Mouse (Mus musculus) liver, embryonic 14.5 days (tissue): Measurements from ENCODE around the gene Trim32. TPM values are rescaled to one million over a fixed set of nuclear protein-coding genes. Genes with fewer than 3 reads are reported as not detected.

ENCODE experiments used
- ATAC-seq: fragments of 200-750 bp; cut with Nextera tagmentation; 2 replicates; pipeline ENCODE4 v1.8.0; 2017; ENCODE audit warnings: moderate number of reproducible peaks, mild to moderate bottlenecking, moderate library complexity; ENCODE audit not compliant: insufficient read depth
- DNase-seq, 3 experiments: peaks; one replicate each; pipeline ENCODE4 v3.0.0-alpha.2; 2012 to 2013; ENCODE audit warnings: low read depth in 3 of 3, low spot score in 3 of 3
- H3K27ac ChIP-seq: fragments of 300-500 bp; sonication (generic); 2 replicates; pipeline ENCODE4 v1.5.1; 2014; ENCODE audit warnings: moderate library complexity, mild to moderate bottlenecking, control low read depth, inconsistent platforms
- H3K27me3 ChIP-seq: fragments of 300-500 bp; sonication (generic); 2 replicates; pipeline ENCODE4 v1.6.1; 2014; ENCODE audit warnings: mild to moderate bottlenecking, low read length, moderate library complexity; ENCODE audit not compliant: control insufficient read depth, insufficient read depth
- H3K36me3 ChIP-seq: fragments of 300-500 bp; sonication (generic); replicated peaks from 2 replicates; pipeline ENCODE4 v1.6.1; 2014; ENCODE audit warnings: low read depth; ENCODE audit not compliant: control insufficient read depth, insufficient read depth
- H3K4me1 ChIP-seq, 2 experiments: fragments of 200-500 bp in 1 of 2; fragments of 300-500 bp in 1 of 2; sonication (generic) in 1 of 2; replicated peaks; 2 replicates each; pipeline ENCODE4 v1.6.1; 2012 to 2014; ENCODE audit warnings: antibody characterized with exemption in 1 of 2, inconsistent platforms in 1 of 2, low read length in 1 of 2; ENCODE audit not compliant: control insufficient read depth in 2 of 2, insufficient read depth in 2 of 2
- H3K4me2 ChIP-seq: fragments of 300-500 bp; sonication (generic); 2 replicates; pipeline ENCODE4 v1.6.1; 2014; ENCODE audit warnings: low read depth, mild to moderate bottlenecking, control low read depth, moderate library complexity
- H3K4me3 ChIP-seq, 2 experiments: fragments of 200-500 bp in 1 of 2; fragments of 300-500 bp in 1 of 2; sonication (generic) in 1 of 2; 2 replicates each; pipeline ENCODE4 v1.5.1; 2012 to 2014; ENCODE audit warnings: low read depth in 2 of 2, low read length in 2 of 2, mild to moderate bottlenecking in 2 of 2, control low read depth in 1 of 2, inconsistent platforms in 1 of 2, moderate library complexity in 1 of 2; ENCODE audit not compliant: insufficient read depth in 1 of 2
- H3K9ac ChIP-seq: fragments of 300-500 bp; sonication (generic); replicated peaks from 2 replicates; pipeline ENCODE4 v1.6.1; 2014; ENCODE audit warnings: mild to moderate bottlenecking, control low read depth, moderate library complexity
- H3K9me3 ChIP-seq: fragments of 300-500 bp; sonication (generic); 2 replicates; pipeline ENCODE4 v1.6.1; 2016; ENCODE audit warnings: low read length, mixed read lengths; ENCODE audit not compliant: control insufficient read depth
- CTCF ChIP-seq: IDR thresholded peaks from 2 replicates; pipeline ENCODE4 v1.5.1; 2016; ENCODE audit warnings: antibody characterized with exemption, low read depth, control low read depth
- EP300 ChIP-seq: IDR thresholded peaks from 2 replicates; pipeline ENCODE4 v1.6.1; 2016; ENCODE audit warnings: antibody characterized with exemption, low read depth
- WGBS: fragments of 180-500 bp; shearing (Covaris S2); extraction: QIAGEN DNeasy Blood & Tissue Kit; methylation state at CpG from one replicate; pipeline ENCODE4 v1.1.7; 2014; ENCODE audit not compliant: insufficient replicate concordance; 5-methylcytosine and 5-hydroxymethylcytosine counted together
- polyA plus RNA-seq, 2 experiments: library from polyadenylated mRNA; depleted of rRNA in 1 of 2; stranded (reverse) in 1 of 2; unstranded in 1 of 2; fragments of >200 nt; fragmentation: Nextera tagmentation in 1 of 2; extraction: Ambion mirVana in 1 of 2; gene quantifications; 2 replicates each; pipeline versions ENCODE4 v1.2.1 to v1.2.3; 2012 to 2014

The Trim32 gene
- 2.9 and 3.2 TPM in 2 replicates for polyA plus RNA-seq (2012; rRNA removed)
- 4.8 and 6.3 TPM in 2 replicates for polyA plus RNA-seq (2014; fragmentation: Nextera tagmentation; extraction: Ambion mirVana)

DNA sequence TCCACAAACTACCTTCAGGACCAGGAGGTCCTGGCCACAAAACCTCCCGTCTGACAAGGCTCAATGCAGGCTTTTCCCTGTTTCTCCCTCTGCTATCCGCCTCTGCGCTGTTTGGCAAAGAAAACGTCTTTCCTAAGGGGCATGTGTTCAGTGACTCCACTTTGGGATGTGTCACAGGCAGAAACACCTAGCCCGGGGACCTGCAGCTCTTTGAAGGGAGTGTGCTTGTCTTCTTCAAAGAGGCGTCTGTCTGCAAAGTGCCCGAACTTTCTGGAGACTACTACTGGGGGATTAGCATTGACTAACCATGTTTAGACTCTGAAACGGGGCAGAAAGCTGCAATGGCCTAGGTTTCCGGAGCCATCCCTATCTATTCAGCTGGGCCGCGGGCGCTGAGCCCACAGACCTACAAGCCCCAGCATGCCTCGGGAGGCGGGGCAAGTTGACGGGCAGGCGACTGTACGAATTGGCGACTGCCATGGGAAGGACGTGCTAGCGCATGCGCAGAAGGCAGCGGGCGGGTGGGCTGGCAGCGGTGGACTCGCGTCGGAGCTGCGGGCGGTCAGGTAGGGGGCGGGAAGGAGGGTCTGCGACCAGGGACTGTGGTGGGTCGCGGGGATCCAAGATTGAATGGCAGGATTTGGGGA, at the start of gene Trim32:
Gene Trim32, plus strand, starts transcription at position 483 of the 647 bp plus-strand sequence.
- Histone ChIP-seq H3K36me3 (no peaks in the 10 kb centered on the region), H3K27ac (no peak within 1 kb of the TSS), H3K9ac (peak within 1 kb of the TSS; percentile 63), H3K4me2 (peak within 1 kb of the TSS; percentile 71), H3K4me3 (peak within 1 kb of the TSS; percentile 70 to 72), H3K9me3 (no peaks in the 10 kb centered on the region), H3K4me1 (peaks cover 3 to 20% of the 10 kb centered on the region in 2 experiments; a peak in 3 of 4 replicates), H3K27me3 (no peaks in the 10 kb centered on the region)
- TF ChIP-seq EP300: no peak
- TF ChIP-seq CTCF: no peak
- ATAC-seq (peak; percentile 90), DNase-seq (peak; percentile 75 to 80 (median 79))
- 5% methylated on average over 33 of the region's 33 CpGs for WGBS

- Histone ChIP-seq H3K27ac (no peak overlapping the region), H3K4me2 (no peak overlapping the region), H3K9me3 (no peaks in the 10 kb centered on the region), H3K4me3 (no peak overlapping the region), H3K36me3 (no peaks in the 10 kb centered on the region), H3K27me3 (no peaks in the 10 kb centered on the region), H3K9ac (no peak overlapping the region), H3K4me1 (no peaks in the 10 kb centered on the region)
- DNase-seq (no peak), ATAC-seq (no peak)
- no peak for TF ChIP-seq EP300
- TF ChIP-seq CTCF: no peak
- WGBS: 46% methylated on average over 4 of the region's 4 CpGs
These were observed 39.3 kb upstream of the Trim32 start for GRCm38 (mm10) chr4:65565493-65565892.

- Histone ChIP-seq H3K27ac (no peak overlapping the region), H3K9me3 (no peaks in the 10 kb centered on the region), H3K4me3 (no peak overlapping the region), H3K4me1 (no peaks in the 10 kb centered on the region), H3K36me3 (no peaks in the 10 kb centered on the region), H3K27me3 (no peaks in the 10 kb centered on the region), H3K4me2 (no peak overlapping the region), H3K9ac (no peak overlapping the region)
- no peak for DNase-seq
- 31% methylated on average over 1 of the region's 1 CpGs for WGBS
- ATAC-seq: no peak
- TF ChIP-seq CTCF (no peak), EP300 (no peak)
These were observed 24.5 kb upstream of the Trim32 start for GRCm38 (mm10) chr4:65580254-65580653.

DNA sequence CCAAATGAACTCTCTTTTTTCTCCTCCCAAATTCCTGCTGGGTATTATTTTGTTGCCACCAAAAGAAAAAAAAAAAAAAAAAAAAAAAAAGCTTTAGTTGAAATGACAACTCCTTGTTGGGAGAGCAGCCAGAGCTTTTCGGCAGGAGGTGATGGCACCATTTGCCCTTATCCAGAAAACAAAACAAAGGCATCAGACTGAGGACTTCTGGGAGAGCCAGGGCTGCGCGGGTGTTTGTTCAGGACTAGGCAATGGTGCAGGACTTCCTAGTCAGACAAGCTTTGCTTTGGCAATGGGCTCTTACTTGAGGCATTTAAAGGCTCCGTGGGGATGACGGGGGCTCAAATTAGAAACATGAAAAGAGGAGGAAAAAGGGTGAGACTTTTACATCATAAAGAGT, 17.8 kb upstream of the Trim32 start:
- ATAC-seq (no peak), DNase-seq (no peak)
- Histone ChIP-seq H3K4me2 (no peak overlapping the region), H3K9me3 (no peaks in the 10 kb centered on the region), H3K9ac (no peak overlapping the region), H3K27ac (no peak overlapping the region), H3K4me3 (no peak overlapping the region), H3K4me1 (no peaks in the 10 kb centered on the region), H3K27me3 (no peaks in the 10 kb centered on the region), H3K36me3 (no peaks in the 10 kb centered on the region)
- TF ChIP-seq EP300: no peak
- TF ChIP-seq CTCF: no peak
- 40% methylated on average over 5 of the region's 5 CpGs for WGBS

- TF ChIP-seq CTCF: peak; percentile 48
- TF ChIP-seq EP300: no peak
- Histone ChIP-seq H3K4me3 (no peak overlapping the region), H3K27me3 (no peaks in the 10 kb centered on the region), H3K4me1 (no peaks in the 10 kb centered on the region), H3K27ac (no peak overlapping the region), H3K9ac (no peak overlapping the region), H3K4me2 (no peak overlapping the region), H3K36me3 (no peaks in the 10 kb centered on the region), H3K9me3 (no peaks in the 10 kb centered on the region)
- ATAC-seq: no peak
- DNase-seq: no peak
These were observed 15.0 kb upstream of the Trim32 start for GRCm38 (mm10) chr4:65589780-65590179.
